Mouse (Mus musculus): ENCODE measurements around the gene Gnb5. TPM values are rescaled to one million over a fixed set of nuclear protein-coding genes. Genes with fewer than 3 reads are reported as not detected.
A peak's percentile ranks its signal among the peaks of the same experiment; 100 is the strongest.

The Gnb5 gene
- polyA plus RNA-seq, 1 experiment = 4.0 TPM

DNA sequence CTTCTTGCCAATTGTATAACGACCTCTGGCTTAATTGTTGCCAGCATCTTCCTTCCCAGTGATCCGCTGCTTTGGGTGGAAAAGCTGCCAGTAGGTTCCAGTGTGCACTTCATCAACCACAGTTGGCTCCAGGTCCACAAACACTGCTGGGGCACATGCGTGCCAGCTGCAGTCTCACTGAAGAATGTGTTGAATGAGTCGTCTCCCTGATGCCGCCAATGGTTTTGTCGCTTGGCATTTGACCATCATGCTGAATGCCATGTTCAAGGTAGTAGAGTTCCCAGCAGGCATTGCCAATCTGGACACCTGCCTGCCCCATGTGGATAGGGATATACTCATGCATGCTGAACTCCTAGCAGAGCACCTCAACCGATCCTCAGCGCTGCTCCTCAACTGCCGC is 69.5 kb downstream of the Gnb5 start:
- Histone ChIP-seq H3K36me3 (ENCODE audit: control insufficient read depth, insufficient read depth, low read length) (no peaks in the 10 kb centered on the region), H3K27me3 (ENCODE audit: control insufficient read depth, insufficient read depth, low read length) (no peaks in the 10 kb centered on the region), H3K4me1 (ENCODE audit: control insufficient read depth, insufficient read depth, low read length) (no peaks in the 10 kb centered on the region), H3K4me3 (ENCODE audit: control insufficient read depth, low read depth, low read length) (no peak overlapping the region), H3K27ac (ENCODE audit: control insufficient read depth, insufficient read depth, low read depth, low read length) (no peak overlapping the region)
- no peak for TF ChIP-seq POLR2A (IDR thresholded peaks at IDR 0.05; ENCODE audit: control insufficient read depth, low read depth, low read length)
- no peak for TF ChIP-seq CTCF (IDR thresholded peaks at IDR 0.05; ENCODE audit: control insufficient read depth, insufficient read depth, insufficient replicate concordance, low read depth, low read length)

DNA sequence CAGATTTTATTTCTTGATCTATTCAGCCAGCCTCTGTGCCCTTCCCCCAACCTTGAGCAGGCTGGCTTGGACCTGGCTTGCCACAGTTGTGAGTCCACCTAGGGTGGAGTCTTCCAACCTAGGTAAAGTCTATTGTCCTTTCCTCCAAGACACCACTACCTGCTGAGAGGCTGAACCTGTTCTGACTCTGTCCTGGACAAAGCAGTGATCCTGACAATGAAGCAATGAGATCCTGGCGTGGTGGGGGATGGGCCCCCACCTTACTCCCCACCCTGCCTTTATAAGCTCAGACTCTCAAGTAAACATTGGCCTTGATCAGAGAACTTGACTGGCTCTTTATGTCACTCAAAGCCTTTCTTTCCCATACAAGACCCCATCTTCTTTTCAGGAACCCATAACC is 70.3 kb downstream of the Gnb5 start:
- Histone ChIP-seq H3K36me3 (ENCODE audit: control insufficient read depth, insufficient read depth, low read length) (no peaks in the 10 kb centered on the region), H3K27me3 (ENCODE audit: control insufficient read depth, insufficient read depth, low read length) (no peaks in the 10 kb centered on the region), H3K27ac (ENCODE audit: control insufficient read depth, insufficient read depth, low read depth, low read length) (no peak overlapping the region), H3K4me3 (ENCODE audit: control insufficient read depth, low read depth, low read length) (no peak overlapping the region), H3K4me1 (ENCODE audit: control insufficient read depth, insufficient read depth, low read length) (no peaks in the 10 kb centered on the region)
- no peak for TF ChIP-seq POLR2A (IDR thresholded peaks at IDR 0.05; ENCODE audit: control insufficient read depth, low read depth, low read length)

- H3K4me3 ChIP-seq (ENCODE audit: control insufficient read depth, low read depth, low read length) = no peak overlapping the region
- H3K27ac ChIP-seq (ENCODE audit: control insufficient read depth, insufficient read depth, low read depth, low read length) = no peak overlapping the region
- peaks cover 5% of the 10 kb centered on the region; the same call in 1 of the 2 replicates for H3K4me1 ChIP-seq (ENCODE audit: control insufficient read depth, insufficient read depth, low read length)
- TF ChIP-seq POLR2A (IDR thresholded peaks at IDR 0.05; ENCODE audit: control insufficient read depth, low read depth, low read length) = no peak
- no peak for TF ChIP-seq CTCF (IDR thresholded peaks at IDR 0.05; ENCODE audit: control insufficient read depth, insufficient read depth, insufficient replicate concordance, low read depth, low read length)
- no peaks in the 10 kb centered on the region for H3K27me3 ChIP-seq (ENCODE audit: control insufficient read depth, insufficient read depth, low read length)
- no peaks in the 10 kb centered on the region for H3K36me3 ChIP-seq (ENCODE audit: control insufficient read depth, insufficient read depth, low read length)
Measured at GRCm38 (mm10) chr9:75378774-75379173, 72.7 kb downstream of the Gnb5 start.

- H3K27me3 ChIP-seq (ENCODE audit: control insufficient read depth, insufficient read depth, low read length) = no peaks in the 10 kb centered on the region
- H3K36me3 ChIP-seq (ENCODE audit: control insufficient read depth, insufficient read depth, low read length) = no peaks in the 10 kb centered on the region
- TF ChIP-seq POLR2A (IDR thresholded peaks at IDR 0.05; ENCODE audit: control insufficient read depth, low read depth, low read length) (no peak), CTCF (IDR thresholded peaks at IDR 0.05; ENCODE audit: control insufficient read depth, insufficient read depth, insufficient replicate concordance, low read depth, low read length) (no peak)
- peak overlapping the region; percentile 16 for H3K4me3 ChIP-seq (ENCODE audit: control insufficient read depth, low read depth, low read length)
- H3K4me1 ChIP-seq (ENCODE audit: control insufficient read depth, insufficient read depth, low read length) = peaks cover 5% of the 10 kb centered on the region; the same call in 1 of the 2 replicates
- H3K27ac ChIP-seq (ENCODE audit: control insufficient read depth, insufficient read depth, low read depth, low read length) = no peak overlapping the region
Measured at GRCm38 (mm10) chr9:75382825-75383224, 76.7 kb downstream of the Gnb5 start.

GRCm38 (mm10) chr9:75383785-75384184 is 77.7 kb downstream of the Gnb5 start:
- Histone ChIP-seq H3K4me1 (ENCODE audit: control insufficient read depth, insufficient read depth, low read length) (peaks cover 5% of the 10 kb centered on the region; the same call in 1 of the 2 replicates), H3K27ac (ENCODE audit: control insufficient read depth, insufficient read depth, low read depth, low read length) (no peak overlapping the region), H3K4me3 (ENCODE audit: control insufficient read depth, low read depth, low read length) (no peak overlapping the region), H3K27me3 (ENCODE audit: control insufficient read depth, insufficient read depth, low read length) (no peaks in the 10 kb centered on the region), H3K36me3 (ENCODE audit: control insufficient read depth, insufficient read depth, low read length) (no peaks in the 10 kb centered on the region)
- TF ChIP-seq CTCF (IDR thresholded peaks at IDR 0.05; ENCODE audit: control insufficient read depth, insufficient read depth, insufficient replicate concordance, low read depth, low read length) (peak; percentile 52; the same call in 1 of the 2 replicates), POLR2A (IDR thresholded peaks at IDR 0.05; ENCODE audit: control insufficient read depth, low read depth, low read length) (no peak)

- Histone ChIP-seq H3K36me3 (ENCODE audit: control insufficient read depth, insufficient read depth, low read length) (no peaks in the 10 kb centered on the region), H3K4me3 (ENCODE audit: control insufficient read depth, low read depth, low read length) (no peak overlapping the region), H3K27ac (ENCODE audit: control insufficient read depth, insufficient read depth, low read depth, low read length) (no peak overlapping the region), H3K27me3 (ENCODE audit: control insufficient read depth, insufficient read depth, low read length) (no peaks in the 10 kb centered on the region), H3K4me1 (ENCODE audit: control insufficient read depth, insufficient read depth, low read length) (peaks cover 5% of the 10 kb centered on the region; the same call in 1 of the 2 replicates)
- no peak for TF ChIP-seq POLR2A (IDR thresholded peaks at IDR 0.05; ENCODE audit: control insufficient read depth, low read depth, low read length)
- no peak for TF ChIP-seq CTCF (IDR thresholded peaks at IDR 0.05; ENCODE audit: control insufficient read depth, insufficient read depth, insufficient replicate concordance, low read depth, low read length)
Measured at GRCm38 (mm10) chr9:75384337-75384962, 78.4 kb downstream of the Gnb5 start.

DNA sequence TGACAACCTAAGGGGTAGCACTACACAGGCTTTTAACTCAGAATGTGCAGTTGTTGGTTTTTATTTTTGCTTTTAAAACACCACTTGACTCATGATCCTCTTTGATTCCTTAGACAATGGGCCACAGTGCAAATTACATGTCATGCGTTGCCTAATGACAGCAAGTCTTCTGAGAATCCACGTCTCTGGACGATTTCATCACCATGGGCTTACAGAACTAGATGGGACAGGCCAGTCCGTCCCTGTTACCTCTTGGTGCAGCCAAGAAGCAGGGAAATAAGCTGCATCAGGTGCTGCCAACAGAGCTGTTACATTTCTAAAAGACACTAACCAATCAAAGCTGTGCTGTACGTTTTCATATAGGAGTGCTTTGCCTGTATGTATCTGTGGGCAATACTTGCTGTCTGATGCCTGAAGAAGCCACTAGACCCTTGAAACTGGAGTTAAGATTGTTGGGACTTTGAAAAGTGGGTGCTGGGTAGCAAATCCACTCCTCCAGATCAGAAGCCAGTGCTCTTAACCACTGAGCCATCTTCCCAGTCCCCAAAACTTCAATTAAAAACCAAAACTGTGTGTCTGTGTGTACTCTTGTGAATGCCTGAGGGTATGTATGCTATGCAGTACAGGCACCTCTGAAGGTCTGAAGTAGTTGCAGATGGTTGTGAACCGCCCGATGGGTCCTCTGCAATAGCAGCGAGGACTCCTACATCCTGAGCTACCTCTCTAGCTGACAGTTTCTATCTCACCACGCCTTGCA is 79.3 kb downstream of the Gnb5 start:
- Histone ChIP-seq H3K27me3 (ENCODE audit: control insufficient read depth, insufficient read depth, low read length) (no peaks in the 10 kb centered on the region), H3K27ac (ENCODE audit: control insufficient read depth, insufficient read depth, low read depth, low read length) (peak overlapping the region; percentile 47; the same call in 1 of the 2 replicates)
- TF ChIP-seq CTCF (IDR thresholded peaks at IDR 0.05; ENCODE audit: control insufficient read depth, insufficient read depth, insufficient replicate concordance, low read depth, low read length) = no peak
- TF ChIP-seq POLR2A (IDR thresholded peaks at IDR 0.05; ENCODE audit: control insufficient read depth, low read depth, low read length) = no peak

More for the DNA sequence above, 79.3 kb downstream of the Gnb5 start:
- H3K36me3 ChIP-seq (ENCODE audit: control insufficient read depth, insufficient read depth, low read length) = no peaks in the 10 kb centered on the region
- no peak overlapping the region for H3K4me3 ChIP-seq (ENCODE audit: control insufficient read depth, low read depth, low read length)
- peaks cover 5% of the 10 kb centered on the region; the same call in 1 of the 2 replicates for H3K4me1 ChIP-seq (ENCODE audit: control insufficient read depth, insufficient read depth, low read length)
